Mouse (Mus musculus): ENCODE measurements around the gene Hoxa6. TPM values are rescaled to one million over a fixed set of nuclear protein-coding genes. Genes with fewer than 3 reads are reported as not detected.
A peak's percentile ranks its signal among the peaks of the same experiment; 100 is the strongest.

The Hoxa6 gene
- polyA plus RNA-seq, 1 experiment from 2014 or later, result 13.4 TPM

DNA sequence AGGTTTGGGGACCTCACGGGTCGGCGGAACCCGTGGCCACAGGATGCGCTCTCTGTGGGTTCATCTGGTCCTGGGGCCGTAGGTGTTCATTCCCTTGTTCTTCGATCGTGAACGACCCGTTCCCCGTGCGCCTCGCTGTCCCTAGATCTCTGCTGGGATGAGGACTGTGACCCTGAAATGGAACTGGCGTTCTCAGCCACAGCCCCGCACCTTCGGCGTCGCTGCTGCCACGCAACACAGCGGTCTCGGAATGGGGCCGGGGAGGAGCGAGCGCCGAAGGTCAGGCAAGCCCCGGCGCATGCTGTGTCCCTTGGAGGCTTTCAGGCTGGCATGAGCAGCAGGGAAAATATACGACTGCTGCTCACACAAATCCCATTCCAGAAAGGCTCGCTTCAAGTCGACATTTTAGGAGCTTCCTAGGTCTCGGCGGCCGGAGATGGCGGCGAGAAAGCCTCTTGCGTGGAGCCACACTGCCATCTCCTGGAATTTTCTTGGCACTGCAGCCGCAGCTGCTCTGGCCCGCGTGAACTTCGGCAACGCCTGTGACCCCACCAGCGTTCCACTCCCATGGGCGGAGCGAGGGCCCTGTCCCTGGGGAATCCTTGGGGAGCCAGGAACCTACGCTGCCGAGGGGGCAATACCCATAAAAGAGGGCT lies 12.9 kb upstream of the Hoxa6 start, which contains the start of gene Hoxa7:
TSS of gene Hoxa7 (minus strand) at position 518 of the 656 bp plus-strand sequence.
- Histone ChIP-seq H3K9me3 (no peaks in the 10 kb centered on the region), H3K4me1 (replicated peaks) (peaks cover 12% of the 10 kb centered on the region), H3K27me3 (peaks cover 92% of the 10 kb centered on the region), H3K4me2 (peak within 1 kb of the TSS; percentile 87), H3K36me3 (no peaks in the 10 kb centered on the region), H3K9ac (peak within 1 kb of the TSS; percentile 48), H3K27ac (replicated peaks) (no peak within 1 kb of the TSS), H3K4me3 (peak within 1 kb of the TSS; percentile 47)
- ATAC-seq (ENCODE audit: low FRiP score, low read depth), result peak; percentile 76
- WGBS, result 1% methylated on average over 46 of the region's 46 CpGs

- Histone ChIP-seq H3K9ac (no peak overlapping the region), H3K27me3 (peaks cover 92% of the 10 kb centered on the region), H3K4me2 (peak overlapping the region; percentile 87), H3K27ac (replicated peaks) (no peak overlapping the region), H3K4me1 (replicated peaks) (peaks cover 12% of the 10 kb centered on the region), H3K36me3 (no peaks in the 10 kb centered on the region), H3K4me3 (peak overlapping the region; percentile 47), H3K9me3 (no peaks in the 10 kb centered on the region)
- no peak for ATAC-seq (ENCODE audit: low FRiP score, low read depth)
- 6% methylated on average over 12 of the region's 12 CpGs for WGBS
Measured at GRCm38 (mm10) chr6:52220865-52221310, 12.4 kb upstream of the Hoxa6 start.

DNA sequence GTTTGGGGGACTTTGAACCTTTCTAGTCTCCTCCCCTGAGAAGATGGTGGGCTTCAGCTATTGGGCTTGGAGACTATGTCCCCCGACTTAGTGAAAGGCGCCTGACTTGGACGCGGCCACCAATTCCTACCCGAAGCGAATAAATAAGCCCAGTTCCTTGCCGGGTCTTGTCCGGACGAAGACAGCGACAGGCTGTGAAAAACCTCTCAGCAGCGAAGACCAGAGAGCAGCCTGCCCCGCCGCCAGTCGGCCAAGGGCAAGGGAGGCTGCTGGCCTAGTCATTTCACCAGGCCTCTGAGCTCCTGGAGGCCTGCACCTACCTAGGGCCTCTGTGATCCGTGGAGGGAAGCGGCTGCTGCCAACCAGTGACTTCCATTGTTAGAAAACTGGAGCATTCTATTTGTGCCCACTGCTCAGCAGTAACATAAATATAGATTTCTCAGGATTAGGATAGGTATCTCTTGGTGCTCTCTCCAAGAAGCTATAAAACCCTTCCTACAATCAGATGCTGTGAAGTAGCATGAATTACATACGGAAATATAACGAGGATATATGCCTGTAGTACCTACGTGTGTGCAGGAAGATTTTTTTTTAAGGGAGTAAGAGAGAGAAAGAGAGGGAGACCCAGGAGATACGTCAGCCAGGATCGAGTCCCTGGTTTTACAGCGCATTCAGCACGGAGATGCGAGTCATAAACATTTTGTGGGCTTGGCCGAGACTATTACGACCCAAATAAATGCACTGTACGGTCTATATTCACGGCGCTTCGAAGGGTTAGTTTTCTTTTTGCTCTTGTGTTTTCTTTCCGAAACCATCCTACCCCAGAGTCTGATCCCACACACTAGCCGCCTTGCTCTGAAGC lies 11.7 kb upstream of the Hoxa6 start:
- no peak overlapping the region for H3K9ac ChIP-seq
- no peak overlapping the region for H3K27ac ChIP-seq (replicated peaks)
- H3K9me3 ChIP-seq, result no peaks in the 10 kb centered on the region
- ATAC-seq (ENCODE audit: low FRiP score, low read depth), result no peak
- H3K4me1 ChIP-seq (replicated peaks), result peaks cover 12% of the 10 kb centered on the region
- WGBS, result 17% methylated on average over 32 of the region's 32 CpGs
- H3K36me3 ChIP-seq, result no peaks in the 10 kb centered on the region
- H3K4me3 ChIP-seq, result no peak overlapping the region
- H3K4me2 ChIP-seq, result no peak overlapping the region
- peaks cover 92% of the 10 kb centered on the region for H3K27me3 ChIP-seq

- no peak for ATAC-seq (ENCODE audit: low FRiP score, low read depth)
- H3K36me3 ChIP-seq, result no peaks in the 10 kb centered on the region
- no peak overlapping the region for H3K9ac ChIP-seq
- H3K4me2 ChIP-seq, result no peak overlapping the region
- H3K4me1 ChIP-seq (replicated peaks), result peaks cover 12% of the 10 kb centered on the region
- H3K27ac ChIP-seq (replicated peaks), result no peak overlapping the region
- peaks cover 92% of the 10 kb centered on the region for H3K27me3 ChIP-seq
- no peaks in the 10 kb centered on the region for H3K9me3 ChIP-seq
- no peak overlapping the region for H3K4me3 ChIP-seq
- 21% methylated on average over 9 of the region's 9 CpGs for WGBS
Measured at GRCm38 (mm10) chr6:52219234-52219942, 10.9 kb upstream of the Hoxa6 start.

GRCm38 (mm10) chr6:52218643-52219215 lies 10.2 kb upstream of the Hoxa6 start:
- no peak for ATAC-seq (ENCODE audit: low FRiP score, low read depth)
- Histone ChIP-seq H3K4me1 (replicated peaks) (peaks cover 12% of the 10 kb centered on the region), H3K27ac (replicated peaks) (no peak overlapping the region), H3K27me3 (peaks cover 91% of the 10 kb centered on the region), H3K9me3 (no peaks in the 10 kb centered on the region), H3K36me3 (no peaks in the 10 kb centered on the region), H3K9ac (no peak overlapping the region), H3K4me3 (no peak overlapping the region), H3K4me2 (no peak overlapping the region)
- WGBS, result 9% methylated on average over 14 of the region's 14 CpGs

- Histone ChIP-seq H3K4me1 (replicated peaks) (peaks cover 12% of the 10 kb centered on the region), H3K9me3 (no peaks in the 10 kb centered on the region), H3K4me3 (peak overlapping the region; percentile 20; the same call in 1 of the 2 replicates), H3K27ac (replicated peaks) (no peak overlapping the region), H3K4me2 (peak overlapping the region; percentile 31), H3K9ac (no peak overlapping the region), H3K27me3 (peaks cover 90% of the 10 kb centered on the region), H3K36me3 (no peaks in the 10 kb centered on the region)
- ATAC-seq (ENCODE audit: low FRiP score, low read depth), result no peak
- WGBS, result 5% methylated on average over 23 of the region's 23 CpGs
Measured at GRCm38 (mm10) chr6:52217895-52218642, 9.5 kb upstream of the Hoxa6 start.

DNA sequence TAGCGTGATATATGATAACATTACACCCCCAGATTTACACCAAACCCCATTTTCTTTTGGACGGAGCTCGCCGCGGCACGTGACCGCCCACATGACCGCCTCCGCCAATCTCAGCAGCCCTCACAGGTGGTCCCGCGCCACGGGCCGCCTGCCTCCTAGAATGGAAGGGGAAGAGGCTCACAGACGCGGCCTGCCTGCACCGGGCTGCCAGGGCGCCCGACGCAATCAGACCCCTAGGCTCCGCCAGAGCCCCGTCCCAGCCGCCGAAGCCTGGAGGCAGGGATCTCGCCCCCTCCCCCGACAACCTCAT lies 8.9 kb upstream of the Hoxa6 start:
- Histone ChIP-seq H3K36me3 (no peaks in the 10 kb centered on the region), H3K9ac (no peak overlapping the region), H3K4me3 (peak overlapping the region; percentile 20), H3K27ac (replicated peaks) (no peak overlapping the region), H3K4me2 (peak overlapping the region; percentile 31), H3K27me3 (peaks cover 89% of the 10 kb centered on the region), H3K4me1 (replicated peaks) (peaks cover 12% of the 10 kb centered on the region), H3K9me3 (no peaks in the 10 kb centered on the region)
- ATAC-seq (ENCODE audit: low FRiP score, low read depth), result peak; percentile 50; the same call in 1 of the 2 replicates
- WGBS, result under 1% methylated on average over 25 of the region's 25 CpGs

- H3K4me1 ChIP-seq (replicated peaks), result peaks cover 11% of the 10 kb centered on the region
- H3K27ac ChIP-seq (replicated peaks), result no peak overlapping the region
- ATAC-seq (ENCODE audit: low FRiP score, low read depth), result no peak
- WGBS, result 2% methylated on average over 60 of the region's 60 CpGs
- H3K4me3 ChIP-seq, result peak overlapping the region; percentile 20
- H3K9me3 ChIP-seq, result no peaks in the 10 kb centered on the region
- H3K9ac ChIP-seq, result no peak overlapping the region
- H3K36me3 ChIP-seq, result no peaks in the 10 kb centered on the region
- H3K27me3 ChIP-seq, result peaks cover 89% of the 10 kb centered on the region
- H3K4me2 ChIP-seq, result peak overlapping the region; percentile 31
Measured at GRCm38 (mm10) chr6:52216691-52217458, 8.4 kb upstream of the Hoxa6 start.

- Histone ChIP-seq H3K4me3 (peak overlapping the region; percentile 1), H3K9ac (no peak overlapping the region), H3K27ac (replicated peaks) (no peak overlapping the region), H3K36me3 (no peaks in the 10 kb centered on the region), H3K4me1 (replicated peaks) (peaks cover 12% of the 10 kb centered on the region), H3K27me3 (peaks cover 89% of the 10 kb centered on the region), H3K4me2 (0 out of 2 replicates have a peak overlapping the region, but pooled peaks have one; percentile 6), H3K9me3 (no peaks in the 10 kb centered on the region)
- 4% methylated on average over 30 of the region's 30 CpGs for WGBS
- no peak for ATAC-seq (ENCODE audit: low FRiP score, low read depth)
Measured at GRCm38 (mm10) chr6:52215771-52216535, 7.4 kb upstream of the Hoxa6 start.

- Histone ChIP-seq H3K27me3 (peaks cover 87% of the 10 kb centered on the region), H3K4me2 (no peak overlapping the region), H3K27ac (replicated peaks) (no peak overlapping the region), H3K4me1 (replicated peaks) (peaks cover 12% of the 10 kb centered on the region), H3K9me3 (no peaks in the 10 kb centered on the region), H3K36me3 (no peaks in the 10 kb centered on the region), H3K9ac (no peak overlapping the region), H3K4me3 (no peak overlapping the region)
- 18% methylated on average over 3 of the region's 3 CpGs for WGBS
- no peak for ATAC-seq (ENCODE audit: low FRiP score, low read depth)
Measured at GRCm38 (mm10) chr6:52215070-52215469, 6.5 kb upstream of the Hoxa6 start.

All from hindbrain, embryonic 15.5 days (tissue).